ENCODE assay signal across 8 mouse cellular contexts in genomic region chr13:63430206-63430605, GRCm38 (mm10).
DNase-seq lines count a peak whose midpoint lies in the region; ATAC-seq and TF ChIP-seq lines count a peak whose summit lies in the region.

No protein-coding gene starts in this region.

- 72% methylated on average over 9 of the region's 9 CpGs for WGBS in heart, postnatal 0 days
- WGBS in heart, adult 2 months = 82% methylated on average over 9 of the region's 9 CpGs
- WGBS in hindbrain, embryonic 16.5 days = 72% methylated on average over 9 of the region's 9 CpGs

- no peak for TF ChIP-seq EP300 in heart, postnatal 0 days (IDR thresholded peaks at IDR 0.05; ENCODE audit: low read depth)
- TF ChIP-seq EP300 in heart, adult 2 months (IDR thresholded peaks at IDR 0.05; ENCODE audit: insufficient read depth, low read depth, low read length) = no peak

- no peak for ATAC-seq in heart, postnatal 0 days (ENCODE audit: insufficient read depth, low read depth)
- 0 out of 2 replicates have a peak, but pooled peaks have one; percentile 3 for ATAC-seq in hindbrain, embryonic 16.5 days
- ATAC-seq in monocyte, adult 5-6 weeks (replicated peaks; ENCODE audit: insufficient number of reproducible peaks, low FRiP score, low TSS enrichment, poor library complexity, severe bottlenecking) = 0 out of 2 replicates have a peak, but pooled peaks have one; percentile 7

- H3K27ac ChIP-seq in heart, postnatal 0 days (ENCODE audit: low read depth) = peak overlapping the region; percentile 93
- H3K27ac ChIP-seq in heart, adult 2 months = no peak overlapping the region
- no peak overlapping the region for H3K27ac ChIP-seq in brown adipose tissue, adult 24 weeks (replicated peaks; ENCODE audit: low read depth, low read length)
- peak overlapping the region; percentile 94 for H3K27ac ChIP-seq in hindbrain, embryonic 16.5 days (ENCODE audit: low read depth, low read length)

- peak overlapping the region; percentile 68 for H3K4me3 ChIP-seq in heart, postnatal 0 days (ENCODE audit: low read depth, low read length)
- H3K4me3 ChIP-seq in heart, adult 2 months = no peak overlapping the region
- H3K4me3 ChIP-seq in brown adipose tissue, adult 24 weeks (ENCODE audit: insufficient read depth, low read depth, low read length) = peak overlapping the region; percentile 66; the same call in 1 of the 2 replicates
- peak overlapping the region; percentile 73 for H3K4me3 ChIP-seq in hindbrain, embryonic 16.5 days (ENCODE audit: low read length)

- DNase-seq in heart, postnatal 0 days (ENCODE audit: low spot score) = no peak
- no peak for DNase-seq in heart, adult 2 months
- DNase-seq in spleen, adult 12 weeks (ENCODE audit: low spot score) = no peak
- DNase-seq in frontal cortex, postnatal 14 days (ENCODE audit: low spot score in 2 of 2) = no peak
- no peak for DNase-seq in right cerebral cortex, postnatal 14 days

- TF ChIP-seq POLR2A in heart, adult 2 months (IDR thresholded peaks at IDR 0.05; ENCODE audit: insufficient read depth, low read depth, low read length) = no peak

- no peaks in the 10 kb centered on the region for H3K79me2 ChIP-seq in heart, adult 2 months (replicated peaks; ENCODE audit: control insufficient read depth, insufficient read depth, low read length)

- H3K27me3 ChIP-seq in heart, postnatal 0 days (ENCODE audit: control insufficient read depth, insufficient read depth, low read length) = no peaks in the 10 kb centered on the region
- no peaks in the 10 kb centered on the region for H3K27me3 ChIP-seq in heart, adult 2 months (ENCODE audit: control insufficient read depth, insufficient read depth, low read length)
- no peaks in the 10 kb centered on the region for H3K27me3 ChIP-seq in hindbrain, embryonic 16.5 days (replicated peaks; ENCODE audit: control insufficient read depth, insufficient read depth, low read length)

- H3K4me2 ChIP-seq in heart, postnatal 0 days (ENCODE audit: low read depth, low read length) = peak overlapping the region; percentile 66
- peak overlapping the region; percentile 71 for H3K4me2 ChIP-seq in hindbrain, embryonic 16.5 days (ENCODE audit: low read length)

- H3K36me3 ChIP-seq in heart, postnatal 0 days (replicated peaks; ENCODE audit: control insufficient read depth, insufficient read depth, low read length) = no peaks in the 10 kb centered on the region
- H3K36me3 ChIP-seq in heart, adult 2 months (ENCODE audit: control insufficient read depth, insufficient read depth, low read length) = no peaks in the 10 kb centered on the region
- no peaks in the 10 kb centered on the region for H3K36me3 ChIP-seq in hindbrain, embryonic 16.5 days (ENCODE audit: control insufficient read depth, insufficient read depth, low read length)

- H3K4me1 ChIP-seq in heart, postnatal 0 days (ENCODE audit: control insufficient read depth, insufficient read depth) = 0 out of 2 replicates have a peak, but pooled peaks cover 5% of the 10 kb centered on the region
- H3K4me1 ChIP-seq in heart, adult 2 months (ENCODE audit: control insufficient read depth, insufficient read depth, low read length) = 0 out of 2 replicates have a peak, but pooled peaks cover 2% of the 10 kb centered on the region
- H3K4me1 ChIP-seq in brown adipose tissue, adult 24 weeks (ENCODE audit: control insufficient read depth, insufficient read depth, insufficient read length, low read length) = no peaks in the 10 kb centered on the region
- H3K4me1 ChIP-seq in hindbrain, embryonic 16.5 days (ENCODE audit: control insufficient read depth, insufficient read depth, low read depth, low read length) = no peaks in the 10 kb centered on the region; the same call in 1 of the 2 replicates

- no peaks in the 10 kb centered on the region for H3K9me3 ChIP-seq in heart, postnatal 0 days (replicated peaks; ENCODE audit: control insufficient read depth, low read length)
- H3K9me3 ChIP-seq in hindbrain, embryonic 16.5 days (ENCODE audit: control insufficient read depth, low read length) = no peaks in the 10 kb centered on the region

- no peak overlapping the region; the same call in 1 of the 2 replicates for H3K9ac ChIP-seq in heart, postnatal 0 days (replicated peaks; ENCODE audit: low read depth, low read length)
- no peak overlapping the region for H3K9ac ChIP-seq in heart, adult 2 months (ENCODE audit: low read depth, low read length)
- peak overlapping the region; percentile 79 for H3K9ac ChIP-seq in hindbrain, embryonic 16.5 days (ENCODE audit: low read depth, low read length)

- TF ChIP-seq CTCF in heart, postnatal 0 days (IDR thresholded peaks at IDR 0.05; ENCODE audit: low read depth) = no peak
- no peak for TF ChIP-seq CTCF in heart, adult 2 months (IDR thresholded peaks at IDR 0.05)

- intact Hi-C loops in heart, adult 2 months (cut with DNase I) = loop anchor here (5.0 kb wide), 3 partner anchors 207 to 817 kb away; partner anchors contain the start of gene Ercc6l2

Comparison
In these comparisons a context has a peak if more than half of its experiments do, and no peak if none do; other contexts are left out.
1. H3K27ac ChIP-seq: peak in heart, postnatal 0 days (single experiment) and hindbrain, embryonic 16.5 days (single experiment); none in heart, adult 2 months (single experiment) and brown adipose tissue, adult 24 weeks (single experiment).